Mouse (Mus musculus) cerebellum, adult 8-10 months (tissue): ENCODE results near the gene Gp1bb.

Source experiments
- DNase-seq: peaks from one replicate; pipeline ENCODE4 v3.0.0; 2022

Gp1bb gene

DNA sequence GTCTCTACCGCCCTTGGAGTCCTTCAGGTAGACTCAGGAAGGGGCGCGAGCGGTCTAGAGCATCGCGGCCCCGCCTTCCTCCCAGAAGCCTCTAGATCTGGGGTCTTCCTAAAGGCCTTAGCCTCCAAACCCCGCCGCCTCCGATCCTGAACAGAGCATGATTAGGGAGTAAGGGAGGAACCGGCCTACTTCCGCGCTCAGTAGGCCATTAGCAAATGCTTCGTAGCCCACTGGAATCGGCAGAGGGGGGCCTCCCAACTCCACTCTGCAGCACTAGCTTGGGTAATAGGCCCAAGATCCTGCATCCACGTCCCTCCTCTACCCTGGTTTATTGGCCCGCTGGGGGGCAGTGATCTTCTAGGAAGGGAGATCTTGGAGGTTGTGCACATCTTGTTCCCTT lies at the start of gene Gp1bb:
Gene Gp1bb (minus strand): TSS at position 385 of the 400 bp plus-strand sequence.
- DNase-seq, result peak; percentile 13

DNA sequence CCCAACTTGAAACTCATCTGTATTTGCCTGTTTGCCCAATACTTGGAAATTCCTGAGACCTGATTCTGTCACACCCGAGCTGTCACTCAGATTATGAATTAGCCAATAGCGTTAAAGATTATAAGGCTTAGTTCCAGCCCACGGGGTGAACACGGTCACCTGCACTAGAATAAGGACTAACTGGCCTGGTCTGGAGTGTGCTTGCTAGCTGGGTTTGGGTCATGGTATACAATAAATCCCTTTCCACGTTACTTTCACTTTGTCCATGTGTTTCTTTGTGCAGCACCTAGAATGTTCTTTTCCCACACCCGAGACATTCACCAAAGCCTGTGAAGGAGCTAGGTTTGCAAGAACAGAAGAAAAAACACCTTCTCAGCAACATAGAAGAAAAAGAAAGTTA lies 47.7 kb upstream of the Gp1bb start:
- DNase-seq, result no peak

DNA sequence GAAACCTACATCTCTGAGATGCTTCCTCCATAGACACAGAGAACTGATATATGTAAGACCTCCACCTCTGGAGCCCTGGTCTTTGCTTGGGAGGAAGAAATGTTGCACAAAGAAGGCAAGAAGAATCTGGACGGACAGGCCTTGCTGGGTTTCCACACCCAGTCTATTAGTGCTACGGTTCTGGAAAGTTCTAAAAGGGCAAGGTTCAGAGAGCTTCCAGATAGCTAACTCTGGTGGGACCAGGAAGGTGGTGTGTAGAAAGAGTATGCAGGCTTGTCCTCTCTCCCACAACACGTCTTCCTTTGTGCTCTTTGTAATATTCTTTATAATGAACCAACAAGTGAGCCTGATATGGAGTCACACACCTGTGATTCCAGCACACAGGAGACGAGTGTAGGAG lies 36.4 kb upstream of the Gp1bb start:
- no peak for DNase-seq

DNA sequence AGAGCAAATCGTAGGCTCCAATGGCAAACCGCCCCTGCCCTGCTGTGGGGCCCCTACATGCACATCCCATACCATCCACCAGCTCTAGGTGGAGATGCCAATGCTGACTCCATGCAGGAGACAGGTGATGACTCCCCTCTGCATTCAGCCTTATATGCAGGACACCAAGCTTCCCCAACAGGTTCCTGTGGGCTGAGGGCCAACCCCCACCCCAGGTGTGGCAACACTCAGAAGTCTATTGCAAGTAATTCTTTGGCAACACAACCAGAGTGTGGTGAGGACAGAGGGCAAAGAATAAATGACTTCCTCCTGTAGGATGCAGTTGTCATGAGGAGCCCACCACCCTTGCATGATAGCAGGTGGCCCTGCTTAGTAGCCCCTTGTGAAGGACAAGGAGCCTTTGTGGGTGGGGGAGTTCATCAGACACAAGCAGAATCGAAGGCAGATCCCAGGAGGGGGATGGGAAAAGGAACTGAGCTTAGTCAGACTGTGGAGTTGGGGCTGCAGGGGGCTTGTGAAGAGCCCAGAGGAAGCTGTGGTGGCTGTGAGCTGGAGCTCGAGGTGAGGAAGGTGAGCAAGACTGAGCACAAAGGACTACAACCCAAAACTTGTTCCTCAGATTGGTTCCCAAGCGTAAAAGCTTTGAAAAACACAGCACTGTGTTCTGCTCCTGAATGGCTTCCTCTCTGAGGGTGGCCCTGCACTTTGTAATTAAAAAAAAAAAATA lies 33.3 kb upstream of the Gp1bb start:
- DNase-seq, result no peak

DNA sequence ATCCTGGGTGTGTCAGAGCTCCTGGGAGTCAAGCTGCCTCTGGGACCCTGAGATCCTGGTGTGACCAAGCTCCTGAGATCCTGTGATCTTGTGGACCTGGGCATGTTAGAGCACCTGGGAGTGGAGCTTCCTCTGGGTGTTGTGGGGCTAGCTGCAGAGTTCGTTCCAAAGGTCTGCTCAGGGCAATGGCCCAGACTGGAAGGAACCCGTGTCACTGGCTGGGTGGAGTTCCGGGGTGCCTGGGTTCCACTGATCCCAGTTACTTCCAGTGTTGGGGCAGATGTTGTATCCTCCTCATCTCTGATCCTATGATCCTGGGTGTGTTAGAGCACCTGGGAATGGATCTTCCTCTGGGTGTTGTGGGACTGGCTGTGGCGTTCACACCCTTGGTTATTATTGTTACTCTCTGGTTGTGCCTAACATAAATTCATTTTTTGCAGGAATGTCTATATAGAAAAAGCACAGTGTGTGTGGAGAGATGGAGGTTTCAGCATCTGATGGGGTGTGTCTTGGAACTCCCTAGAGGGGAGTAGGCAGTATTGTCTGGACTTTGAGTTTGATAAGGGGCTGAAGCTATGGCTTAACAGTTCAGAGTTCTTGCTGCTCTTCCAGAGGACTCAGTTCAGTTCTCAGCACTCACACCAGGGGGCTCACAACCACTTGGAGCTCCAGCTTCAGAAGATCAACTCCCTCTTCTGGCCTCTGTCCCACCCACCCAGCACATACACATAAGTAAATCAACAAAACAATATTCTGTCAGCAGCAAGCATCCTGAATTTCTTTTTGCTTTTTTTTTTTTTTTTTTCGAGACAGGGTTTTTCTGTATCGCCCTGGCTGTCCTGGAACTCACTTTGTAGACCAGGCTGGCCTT lies 31.3 kb upstream of the Gp1bb start:
- DNase-seq, result no peak

DNA sequence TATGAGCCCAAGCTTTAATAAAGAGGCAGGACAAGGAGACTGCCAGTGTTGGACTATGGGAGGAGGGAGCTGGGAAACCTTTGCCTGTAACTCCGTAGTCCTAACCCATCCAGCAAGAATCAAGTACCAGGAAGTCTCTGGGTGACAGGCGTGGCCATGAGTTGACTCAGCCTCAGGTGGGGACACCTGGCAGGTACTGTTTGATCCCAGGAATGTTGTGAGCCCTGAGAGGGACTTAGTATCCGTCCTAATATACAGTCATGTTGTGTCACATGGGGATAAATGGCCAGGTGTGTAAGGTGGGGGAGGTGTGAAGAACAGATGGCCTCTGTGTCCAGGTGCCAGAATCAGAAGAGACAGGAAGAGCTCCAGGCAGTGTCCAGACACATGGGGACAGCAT lies 26.9 kb upstream of the Gp1bb start:
- DNase-seq, result no peak

DNA sequence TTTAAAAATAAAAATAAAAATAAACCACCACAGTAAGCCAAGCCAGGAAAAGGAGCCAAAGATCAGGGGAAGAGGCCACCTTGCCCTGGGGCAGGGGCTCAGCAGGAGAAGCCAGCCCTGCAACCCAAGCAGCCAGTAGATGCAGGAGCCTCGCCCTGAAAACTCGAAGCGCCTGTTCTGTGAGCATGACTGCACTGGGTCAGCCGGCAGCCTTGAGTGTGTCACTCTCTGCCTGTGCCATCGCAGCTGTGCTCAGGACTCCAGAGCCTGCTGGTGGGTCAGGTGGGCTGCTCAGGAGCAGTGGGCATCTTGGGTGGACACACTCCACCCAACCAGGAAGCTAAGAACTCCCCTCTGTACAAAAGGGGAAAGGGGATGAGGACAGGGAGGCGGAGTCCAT lies 23.1 kb upstream of the Gp1bb start:
- no peak for DNase-seq

DNA sequence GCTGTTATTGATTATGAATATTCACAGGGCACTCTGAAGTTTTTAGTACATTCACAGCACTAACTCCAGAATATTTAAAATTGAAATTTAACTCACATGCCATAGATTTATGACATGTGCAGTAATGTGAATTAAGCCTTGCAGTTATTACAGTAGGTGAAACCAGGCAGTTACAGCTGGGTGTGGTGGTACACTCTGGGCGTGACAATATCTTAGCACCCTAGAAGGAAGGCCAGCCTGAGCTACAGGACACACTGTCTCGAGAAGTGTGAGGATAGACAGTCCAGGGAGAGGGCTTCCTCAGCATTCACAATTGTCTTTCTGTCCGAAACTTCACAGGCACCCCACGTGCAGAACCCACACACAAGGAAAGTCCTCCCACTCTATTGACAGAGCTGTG lies 22.3 kb upstream of the Gp1bb start:
- no peak for DNase-seq

DNA sequence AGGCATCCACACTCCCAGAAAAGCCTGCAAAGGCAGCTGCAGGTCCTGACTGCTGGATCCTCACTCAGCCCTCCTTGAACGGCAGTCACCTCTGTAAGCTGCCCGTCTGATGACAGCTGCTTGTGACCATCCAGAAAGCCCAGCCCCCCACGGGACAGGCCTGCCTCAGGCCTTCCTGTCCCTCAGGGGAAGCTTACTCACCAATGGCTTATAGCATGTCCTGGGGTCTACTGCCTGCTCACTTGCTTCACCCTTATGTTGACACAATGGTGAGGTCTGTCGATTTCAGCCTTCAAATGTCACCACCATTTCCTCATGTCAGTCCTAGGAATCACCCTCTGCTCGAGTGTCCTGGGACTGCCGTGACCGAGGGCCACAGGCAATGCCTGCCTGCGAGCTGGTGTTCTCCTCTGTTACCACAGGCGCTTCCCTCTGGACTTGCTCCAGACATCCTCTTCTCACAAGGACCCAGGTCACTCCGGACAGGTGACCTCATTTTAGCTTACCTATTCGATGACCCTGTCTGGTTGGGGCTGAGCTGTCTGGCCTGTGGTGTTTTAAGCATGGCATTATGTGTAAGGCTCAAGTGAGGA lies 21.3 kb upstream of the Gp1bb start:
- no peak for DNase-seq

DNA sequence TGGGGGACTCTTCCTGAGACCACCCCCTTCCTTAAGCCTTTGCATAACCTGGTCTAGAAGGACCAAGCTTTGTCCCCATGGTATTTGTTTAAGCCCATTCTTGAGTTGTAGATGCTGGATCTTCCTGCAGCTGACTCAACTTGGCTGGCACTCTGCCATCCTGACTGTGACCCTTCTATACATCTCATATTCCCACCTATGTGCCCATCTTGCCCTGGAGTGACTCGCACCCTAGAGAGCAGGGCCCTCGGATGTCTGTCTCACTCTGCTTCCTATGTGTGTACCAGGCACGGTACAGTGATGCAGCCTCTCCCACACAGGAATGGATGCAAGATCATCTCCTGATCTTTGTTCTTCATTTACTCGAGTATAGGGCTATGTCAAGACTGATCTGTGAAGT lies 20.7 kb upstream of the Gp1bb start:
- no peak for DNase-seq

DNA sequence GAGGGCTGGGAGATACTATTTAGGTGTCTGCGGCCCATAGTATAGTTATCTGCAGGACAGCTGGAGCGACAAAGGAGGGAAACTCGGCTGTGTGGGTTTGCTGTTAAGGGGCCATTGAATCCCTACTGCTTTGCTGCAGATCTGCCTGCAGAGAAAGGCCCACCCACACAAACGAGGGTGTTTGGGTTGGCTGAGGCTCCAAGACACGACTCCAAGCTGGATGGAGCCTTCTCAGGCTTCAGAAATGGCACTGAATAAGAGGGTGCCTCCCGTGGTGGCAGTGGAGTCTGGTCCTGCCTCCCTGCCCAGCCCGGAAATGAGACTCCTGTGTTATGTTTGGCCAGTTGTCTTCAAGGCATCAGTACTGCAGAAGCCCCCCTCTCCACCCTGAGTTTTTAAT lies 20.1 kb upstream of the Gp1bb start:
- DNase-seq, result no peak

DNA sequence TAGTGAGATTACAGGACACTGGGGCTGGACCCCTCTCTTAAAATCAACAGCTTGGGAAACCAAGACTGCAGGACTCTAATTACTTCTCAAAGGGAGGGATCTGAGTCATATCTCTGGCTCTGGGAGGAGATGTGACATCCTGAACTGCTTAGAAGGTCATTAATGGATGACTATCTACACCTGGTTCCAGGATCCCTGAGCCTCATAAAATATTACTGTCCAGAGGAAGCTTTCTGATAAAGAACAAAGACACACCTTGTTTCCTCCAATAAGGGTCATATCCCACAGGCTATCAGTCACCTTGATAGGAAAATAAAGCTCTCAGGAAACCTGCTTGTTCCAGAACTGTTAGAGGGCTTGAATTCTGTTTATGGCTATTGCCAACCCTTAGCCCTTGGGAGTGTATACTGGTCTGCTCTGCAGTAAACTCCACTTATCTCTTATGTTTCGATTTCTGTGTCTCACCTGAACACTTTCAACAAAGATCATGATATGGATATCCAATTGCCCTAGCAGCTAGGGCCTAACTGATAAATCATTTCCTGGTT lies 17.3 kb upstream of the Gp1bb start:
- DNase-seq, result no peak

DNA sequence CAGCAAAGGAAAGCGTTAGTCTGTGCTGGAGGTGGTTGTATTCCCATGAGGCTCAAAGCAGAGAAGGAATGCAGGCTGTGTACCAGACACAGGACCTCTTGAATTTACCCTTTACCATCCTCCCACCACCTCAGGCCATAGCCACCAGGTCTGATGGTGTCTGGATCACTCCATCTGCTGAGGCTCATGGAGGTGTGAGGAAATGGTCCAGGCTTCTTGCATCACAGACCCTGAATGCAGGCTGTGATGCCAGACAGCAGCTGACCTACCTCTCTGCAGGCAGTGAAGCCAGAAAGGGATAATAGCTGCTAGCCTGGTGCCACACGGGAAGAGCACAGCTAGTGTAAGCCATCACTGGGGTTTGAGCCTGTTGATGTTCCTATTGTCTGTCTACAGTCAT lies 16.2 kb upstream of the Gp1bb start:
- DNase-seq, result no peak

DNA sequence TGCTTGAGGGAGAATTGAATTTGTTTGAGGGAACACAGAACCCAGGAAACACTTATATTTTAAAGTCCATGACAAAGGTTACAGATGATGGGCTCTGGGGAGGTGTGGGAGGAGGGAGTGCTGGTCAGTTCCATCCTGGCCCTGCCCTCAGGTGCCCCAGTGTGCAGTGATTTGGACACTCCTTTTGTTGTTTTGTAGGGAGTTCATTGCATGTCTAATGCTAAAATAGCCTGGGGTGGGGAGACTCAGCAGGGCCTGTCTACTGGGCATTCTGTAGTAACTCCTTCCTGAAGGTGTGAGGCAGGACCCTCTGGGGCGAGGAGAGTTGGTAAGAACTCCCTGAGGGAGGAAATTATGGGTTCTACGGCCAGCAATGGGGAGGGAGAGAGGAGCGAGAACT lies 14.6 kb upstream of the Gp1bb start:
- DNase-seq, result no peak

DNA sequence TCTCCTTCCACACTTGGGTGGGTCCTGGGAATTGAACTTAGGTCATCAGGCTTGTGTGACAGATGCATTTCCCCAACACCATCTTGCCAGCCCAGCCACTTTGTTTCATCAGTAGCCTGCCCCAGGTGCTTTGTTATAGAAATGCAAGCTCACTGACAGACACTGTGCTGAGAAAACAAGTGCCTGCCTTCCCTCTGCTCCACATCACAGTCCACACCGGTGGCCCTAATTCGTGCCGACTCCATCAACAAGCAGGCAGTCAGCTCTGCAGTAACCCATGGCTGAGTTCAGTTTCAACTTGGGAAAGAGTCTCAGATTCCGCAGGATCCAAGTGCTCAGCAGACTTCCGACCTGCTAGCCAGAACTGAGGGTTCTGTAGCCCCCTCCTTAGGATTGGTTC lies 14.2 kb upstream of the Gp1bb start:
- no peak for DNase-seq

DNA sequence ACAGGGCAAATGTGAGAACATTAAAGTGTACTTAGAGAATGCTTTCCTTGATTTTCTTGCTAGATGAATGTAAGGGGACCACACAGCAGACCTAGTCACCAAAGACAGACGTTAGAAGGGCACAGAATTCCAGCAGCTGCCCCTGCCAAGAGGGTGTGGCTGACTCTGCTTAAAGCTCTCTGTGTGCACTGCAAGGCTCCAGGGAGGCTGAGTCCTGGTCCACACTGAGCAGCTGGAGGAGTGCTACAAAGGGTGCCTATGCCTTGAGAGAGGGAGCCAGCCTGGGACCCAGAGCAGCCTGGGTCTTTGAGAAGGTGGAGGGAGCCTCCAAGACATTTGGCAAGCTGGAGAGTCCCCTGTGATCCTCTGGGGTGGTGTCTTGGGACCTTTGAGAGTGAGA lies 11.1 kb upstream of the Gp1bb start:
- no peak for DNase-seq

DNA sequence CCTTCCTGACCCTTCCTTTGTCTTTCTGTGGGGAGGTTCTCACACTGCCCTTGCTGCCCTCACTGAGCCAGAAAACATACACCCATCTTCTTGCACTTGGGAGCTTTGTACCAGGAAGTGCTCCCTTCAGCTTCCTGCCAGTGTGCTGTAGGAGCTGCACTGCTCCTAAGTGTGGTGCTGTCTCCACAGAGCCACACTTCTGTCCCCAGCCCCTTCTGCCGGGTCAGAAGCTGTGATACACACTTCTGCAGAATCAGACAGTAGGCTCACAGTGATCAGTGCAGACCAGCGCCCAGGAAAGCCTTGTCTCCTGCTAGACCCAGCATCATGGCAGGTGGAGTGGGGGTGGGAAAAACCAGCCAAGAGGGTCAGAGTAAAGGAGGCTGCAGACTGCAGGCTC lies 10.6 kb upstream of the Gp1bb start:
- no peak for DNase-seq

DNA sequence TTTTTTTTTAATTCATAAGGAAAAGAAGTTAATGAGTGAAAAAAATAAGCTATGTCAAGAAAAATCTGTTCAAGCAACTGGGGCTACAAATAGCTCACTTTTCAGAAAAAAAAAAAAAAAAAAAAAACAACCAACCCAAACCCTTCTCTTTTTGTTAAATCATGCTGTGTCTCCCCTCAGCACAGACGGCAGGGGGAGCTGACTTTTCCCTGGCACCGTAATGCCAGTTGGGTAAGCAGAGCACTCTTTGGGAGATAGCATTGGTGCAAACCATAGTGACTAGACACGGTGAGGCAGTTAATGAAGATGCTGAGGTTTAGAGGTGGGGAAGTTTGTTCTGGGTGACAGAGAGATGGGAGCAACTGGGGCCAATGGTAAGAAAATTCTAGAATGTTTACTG lies 9.9 kb upstream of the Gp1bb start:
- DNase-seq, result no peak

DNA sequence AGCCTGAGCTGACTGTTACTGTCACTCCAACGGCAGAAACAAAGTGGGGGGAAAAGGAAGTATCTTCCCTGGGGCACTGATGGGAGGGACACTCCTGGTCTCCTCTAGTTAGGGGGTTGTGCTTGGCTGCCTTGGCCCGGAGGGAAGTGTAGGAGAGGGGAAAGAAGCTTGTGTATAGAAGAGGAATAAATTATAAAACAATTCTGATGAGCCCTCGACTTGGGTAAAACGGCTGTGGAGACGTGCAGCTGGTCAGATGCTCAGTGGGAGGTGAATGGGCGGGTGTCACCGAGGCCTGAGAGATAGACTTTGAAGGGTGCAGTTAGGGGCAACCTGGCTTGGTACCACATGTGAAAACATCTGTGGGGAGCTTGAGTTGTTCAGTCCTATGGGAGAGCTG lies 8.9 kb upstream of the Gp1bb start:
- DNase-seq, result no peak

DNA sequence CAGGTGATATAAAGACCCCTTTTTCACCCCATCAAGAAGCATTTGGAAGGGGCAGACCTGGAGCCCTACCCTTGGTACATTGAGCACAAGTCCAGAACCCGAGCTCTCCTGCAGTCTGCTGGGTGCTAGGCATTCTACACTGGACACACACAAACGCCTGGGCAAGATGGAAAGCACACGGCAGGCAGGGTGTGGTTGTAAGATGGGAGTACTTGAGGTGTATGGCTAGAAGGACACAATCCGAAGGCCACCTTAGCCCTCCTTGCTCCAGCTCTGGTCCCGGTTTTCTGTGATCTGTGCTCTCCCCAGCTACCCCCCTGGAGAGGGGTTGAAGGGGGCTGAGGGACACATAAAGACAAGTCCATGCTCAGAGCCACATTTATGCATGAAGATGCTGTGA lies 8.1 kb upstream of the Gp1bb start:
- DNase-seq, result no peak

DNA sequence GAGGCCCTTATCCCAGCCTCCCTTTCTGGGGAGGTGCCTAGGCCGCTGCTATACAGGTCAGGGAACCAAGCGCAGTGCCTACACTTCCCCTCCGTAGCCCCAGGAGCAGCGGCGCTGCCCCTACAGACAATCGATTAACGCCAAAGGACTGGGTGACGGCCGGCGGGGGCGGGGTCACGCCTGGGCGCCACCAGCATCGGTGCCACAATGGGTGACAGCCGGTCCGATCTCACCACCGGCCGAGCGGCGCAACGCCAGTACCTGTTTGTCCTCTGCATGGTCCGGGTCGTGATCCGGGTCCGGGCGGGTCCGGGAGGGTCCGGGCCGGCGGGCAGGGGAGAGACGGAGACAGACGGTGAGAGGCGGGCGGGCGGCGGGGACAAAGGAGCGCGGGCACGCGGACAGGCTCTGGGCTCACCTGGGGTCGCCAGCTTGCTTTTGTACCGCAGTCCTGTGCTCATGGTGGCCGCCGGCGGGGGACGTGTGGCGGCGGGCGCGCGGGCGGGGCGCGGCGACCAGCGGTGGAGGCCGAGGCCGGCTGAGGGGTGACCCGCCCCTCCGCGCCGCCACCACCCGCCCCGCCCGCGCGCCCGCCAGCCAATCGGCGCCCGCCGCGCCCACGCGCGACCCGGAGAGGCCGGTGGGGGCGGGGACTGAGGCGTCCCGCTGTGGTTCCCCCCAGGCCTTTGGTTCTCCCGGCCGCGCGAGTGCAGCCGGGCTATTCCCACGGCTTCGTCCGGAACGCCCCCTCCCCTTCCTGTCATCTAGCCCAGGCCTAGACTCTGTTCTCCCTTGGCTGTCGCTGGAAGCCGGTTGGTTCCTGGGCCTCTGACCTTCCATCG lies 7.4 kb upstream of the Gp1bb start, which contains the start of gene Sept5:
Gene Sept5 (minus strand): TSS at position 565 of the 842 bp plus-strand sequence.
- peak; percentile 82 for DNase-seq

DNA sequence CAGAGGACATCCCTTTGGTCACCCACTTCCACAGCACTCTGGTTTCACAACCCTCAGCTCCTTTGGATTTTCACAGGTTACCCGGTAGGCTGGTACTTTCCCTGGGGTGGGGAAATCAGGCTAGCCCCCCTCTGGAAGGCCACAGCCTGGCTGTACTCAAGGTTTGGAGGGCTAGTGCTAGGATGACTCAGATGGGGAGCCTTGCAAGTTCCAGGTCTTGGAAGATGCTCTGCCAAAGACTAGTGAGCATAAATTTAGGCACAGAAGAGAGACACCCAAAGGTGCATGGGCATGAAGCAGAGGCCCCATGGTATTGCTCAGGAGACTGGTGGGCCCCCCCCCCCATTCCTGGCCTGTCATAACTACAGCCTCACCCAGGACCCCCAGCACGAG lies 6.7 kb upstream of the Gp1bb start:
- peak; percentile 37 for DNase-seq
